Mouse (Mus musculus) hindbrain, postnatal 0 days (tissue): ENCODE measurements around the gene Aicda. TPM values are rescaled to one million over a fixed set of nuclear protein-coding genes. Genes with fewer than 3 reads are reported as not detected.

Source experiments
- ATAC-seq: fragments of 200-750 bp; cut with Nextera tagmentation; 2 replicates; pipeline ENCODE4 v1.8.0; 2017; ENCODE audit warnings: mild to moderate bottlenecking, moderate TSS enrichment, moderate library complexity
- DNase-seq: peaks from one replicate; pipeline ENCODE4 v3.0.0-alpha.2; 2015; ENCODE audit warnings: low spot score
- H3K27ac ChIP-seq: fragments of 300-500 bp; sonication (generic); 2 replicates; pipeline ENCODE4 v1.5.1; 2014; ENCODE audit warnings: mild to moderate bottlenecking
- H3K27me3 ChIP-seq: fragments of 300-500 bp; sonication (generic); 2 replicates; pipeline ENCODE4 v1.6.1; 2014; ENCODE audit warnings: low read length, mixed read lengths; ENCODE audit not compliant: insufficient read depth
- H3K36me3 ChIP-seq: fragments of 300-500 bp; sonication (generic); 2 replicates; pipeline ENCODE4 v1.6.1; 2014; ENCODE audit warnings: low read length, mixed read lengths; ENCODE audit not compliant: insufficient read depth
- H3K4me1 ChIP-seq: fragments of 300-500 bp; sonication (generic); 2 replicates; pipeline ENCODE4 v1.6.1; 2014; ENCODE audit warnings: antibody characterized with exemption, low read length, mixed read lengths; ENCODE audit not compliant: insufficient read depth
- H3K4me2 ChIP-seq: fragments of 300-500 bp; sonication (generic); 2 replicates; pipeline ENCODE4 v1.6.1; 2014; ENCODE audit warnings: low read depth, mild to moderate bottlenecking, low read length, moderate library complexity, mixed read lengths
- H3K4me3 ChIP-seq: fragments of 300-500 bp; sonication (generic); 2 replicates; pipeline ENCODE4 v1.5.1; 2014; ENCODE audit warnings: low read length
- H3K9ac ChIP-seq: fragments of 300-500 bp; sonication (generic); replicated peaks from 2 replicates; pipeline ENCODE4 v1.6.1; 2014; ENCODE audit warnings: mild to moderate bottlenecking, low read length, moderate library complexity, mixed read lengths
- H3K9me3 ChIP-seq: fragments of 300-500 bp; sonication (generic); 2 replicates; pipeline ENCODE4 v1.6.1; 2016; ENCODE audit warnings: low read length, mixed read lengths
- CTCF ChIP-seq: IDR thresholded peaks from 2 replicates; pipeline ENCODE4 v1.5.1; 2016; ENCODE audit warnings: antibody characterized with exemption, control low read depth, low read depth
- WGBS: fragments of 180-500 bp; shearing (Covaris S2); extraction: QIAGEN DNeasy Blood & Tissue Kit; methylation state at CpG from one replicate; pipeline ENCODE4 v1.1.7; 2014; 5-methylcytosine and 5-hydroxymethylcytosine counted together
- polyA plus RNA-seq: library from polyadenylated mRNA; unstranded; fragments of >200 nt; fragmentation: Nextera tagmentation; extraction: Ambion mirVana; gene quantifications from 2 replicates; pipeline ENCODE4 v1.2.1, GENCODE M21; 2015
- total RNA-seq: library from RNA; depleted of rRNA; stranded (reverse); fragments of >200 nt; gene quantifications from 2 replicates; pipeline ENCODE4 v1.2.3, GENCODE M21; 2014

The Aicda gene
- total and polyA plus RNA-seq, 2 experiments from 2014 or later = 0.38 to 1.9 TPM

DNA sequence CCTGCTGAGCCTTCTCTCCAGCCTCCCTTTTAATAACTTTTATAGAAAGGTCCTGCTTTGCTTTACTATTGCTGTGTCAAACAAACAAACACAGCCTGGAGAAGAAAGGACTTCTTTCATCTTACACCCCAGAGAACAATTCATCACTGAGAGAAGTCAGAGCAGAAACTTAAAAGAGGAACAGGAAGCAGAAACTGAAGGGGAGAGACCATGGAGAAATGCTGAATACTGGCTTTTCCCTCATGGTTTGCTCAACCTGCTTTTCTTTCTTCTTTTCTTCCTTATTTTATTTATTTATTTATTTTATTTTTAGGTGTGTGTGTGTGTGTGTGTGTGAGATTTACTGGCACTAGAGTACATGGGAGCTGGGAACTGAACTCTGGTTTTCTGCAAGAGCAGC, 50.7 kb downstream of the Aicda start:
- H3K27me3 ChIP-seq = no peaks in the 10 kb centered on the region
- no peaks in the 10 kb centered on the region for H3K36me3 ChIP-seq
- ATAC-seq = no peak
- no peak for TF ChIP-seq CTCF
- H3K9me3 ChIP-seq = no peaks in the 10 kb centered on the region
- H3K27ac ChIP-seq = no peak overlapping the region
- no peak overlapping the region for H3K4me2 ChIP-seq
- no peak overlapping the region for H3K9ac ChIP-seq
- no peak for DNase-seq
- H3K4me1 ChIP-seq = no peaks in the 10 kb centered on the region
- no peak overlapping the region for H3K4me3 ChIP-seq

DNA sequence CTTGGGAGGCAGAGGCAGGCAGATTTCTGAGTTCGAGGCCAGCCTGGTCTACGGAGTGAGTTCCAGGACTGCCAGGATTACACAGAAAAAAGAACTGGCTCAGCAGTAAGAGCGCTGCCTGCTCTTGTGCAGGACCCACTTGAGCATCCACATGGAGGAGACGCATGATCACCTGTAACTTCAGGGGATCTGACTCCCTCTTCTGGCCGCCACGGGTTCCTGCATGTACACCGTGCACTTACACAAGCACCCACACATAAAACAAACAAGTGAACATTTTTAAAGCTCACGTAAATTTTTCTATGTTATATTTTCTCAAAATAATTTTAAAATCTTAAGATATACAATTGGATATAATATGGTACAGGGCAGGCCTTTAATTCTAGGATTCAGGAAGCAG, 51.9 kb downstream of the Aicda start:
- 0 out of 2 replicates have a peak, but pooled peaks have one; percentile 23 for TF ChIP-seq CTCF
- no peak overlapping the region for H3K4me2 ChIP-seq
- no peak overlapping the region for H3K9ac ChIP-seq
- H3K27ac ChIP-seq = no peak overlapping the region
- H3K4me1 ChIP-seq = no peaks in the 10 kb centered on the region
- no peaks in the 10 kb centered on the region for H3K9me3 ChIP-seq
- no peaks in the 10 kb centered on the region for H3K36me3 ChIP-seq
- no peak for DNase-seq
- 94% methylated on average over 8 of the region's 8 CpGs for WGBS
- no peak for ATAC-seq
- H3K4me3 ChIP-seq = no peak overlapping the region
- H3K27me3 ChIP-seq = no peaks in the 10 kb centered on the region

DNA sequence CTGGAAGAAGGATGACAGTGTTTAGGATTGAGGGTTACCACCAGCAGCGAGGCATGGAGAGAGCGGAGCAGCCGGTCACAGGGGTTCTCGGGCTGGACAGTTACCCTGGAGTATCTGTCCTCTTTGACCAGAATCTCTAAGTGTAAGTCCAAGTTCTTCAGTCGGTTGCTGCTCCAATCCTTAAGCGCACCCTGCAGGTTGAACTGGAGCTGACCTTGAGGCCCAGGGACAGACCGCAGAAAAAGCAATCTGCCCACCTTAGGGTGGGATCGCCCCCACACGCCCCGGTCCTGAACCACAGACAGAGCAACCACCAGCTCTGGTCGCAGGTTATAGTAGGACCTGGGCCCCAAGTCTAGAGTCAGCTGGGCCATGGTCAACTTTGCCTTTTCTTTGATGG, 53.1 kb downstream of the Aicda start:
- Histone ChIP-seq H3K36me3 (no peaks in the 10 kb centered on the region), H3K27ac (no peak overlapping the region), H3K4me2 (no peak overlapping the region), H3K27me3 (no peaks in the 10 kb centered on the region), H3K9ac (no peak overlapping the region), H3K9me3 (no peaks in the 10 kb centered on the region), H3K4me1 (no peaks in the 10 kb centered on the region), H3K4me3 (no peak overlapping the region)
- TF ChIP-seq CTCF = no peak
- ATAC-seq = no peak
- WGBS = 96% methylated on average over 11 of the region's 11 CpGs
- DNase-seq = no peak

DNA sequence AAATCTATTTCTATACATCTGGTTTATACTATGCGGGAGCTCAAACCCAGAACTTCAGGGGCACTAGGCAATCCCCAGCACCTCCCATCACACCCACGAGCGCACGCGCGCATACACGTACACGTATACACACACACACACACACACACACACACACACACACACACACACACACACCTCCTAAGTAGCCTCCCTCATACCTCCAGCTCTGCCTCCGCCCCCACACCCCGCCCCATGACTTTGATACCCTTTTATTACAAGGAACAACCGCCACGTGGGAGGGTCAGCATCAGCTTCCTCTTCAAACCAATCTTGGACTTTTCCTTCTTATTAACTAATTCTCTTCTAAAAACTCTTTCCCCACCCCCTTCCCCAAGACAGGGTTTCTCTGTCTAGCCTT, 54.1 kb downstream of the Aicda start:
- Histone ChIP-seq H3K36me3 (no peaks in the 10 kb centered on the region), H3K9ac (no peak overlapping the region), H3K27me3 (no peaks in the 10 kb centered on the region), H3K9me3 (no peaks in the 10 kb centered on the region), H3K4me2 (no peak overlapping the region), H3K4me3 (no peak overlapping the region), H3K27ac (no peak overlapping the region), H3K4me1 (no peaks in the 10 kb centered on the region)
- no peak for TF ChIP-seq CTCF
- no peak for DNase-seq
- no peak for ATAC-seq
- WGBS = 93% methylated on average over 12 of the region's 12 CpGs

DNA sequence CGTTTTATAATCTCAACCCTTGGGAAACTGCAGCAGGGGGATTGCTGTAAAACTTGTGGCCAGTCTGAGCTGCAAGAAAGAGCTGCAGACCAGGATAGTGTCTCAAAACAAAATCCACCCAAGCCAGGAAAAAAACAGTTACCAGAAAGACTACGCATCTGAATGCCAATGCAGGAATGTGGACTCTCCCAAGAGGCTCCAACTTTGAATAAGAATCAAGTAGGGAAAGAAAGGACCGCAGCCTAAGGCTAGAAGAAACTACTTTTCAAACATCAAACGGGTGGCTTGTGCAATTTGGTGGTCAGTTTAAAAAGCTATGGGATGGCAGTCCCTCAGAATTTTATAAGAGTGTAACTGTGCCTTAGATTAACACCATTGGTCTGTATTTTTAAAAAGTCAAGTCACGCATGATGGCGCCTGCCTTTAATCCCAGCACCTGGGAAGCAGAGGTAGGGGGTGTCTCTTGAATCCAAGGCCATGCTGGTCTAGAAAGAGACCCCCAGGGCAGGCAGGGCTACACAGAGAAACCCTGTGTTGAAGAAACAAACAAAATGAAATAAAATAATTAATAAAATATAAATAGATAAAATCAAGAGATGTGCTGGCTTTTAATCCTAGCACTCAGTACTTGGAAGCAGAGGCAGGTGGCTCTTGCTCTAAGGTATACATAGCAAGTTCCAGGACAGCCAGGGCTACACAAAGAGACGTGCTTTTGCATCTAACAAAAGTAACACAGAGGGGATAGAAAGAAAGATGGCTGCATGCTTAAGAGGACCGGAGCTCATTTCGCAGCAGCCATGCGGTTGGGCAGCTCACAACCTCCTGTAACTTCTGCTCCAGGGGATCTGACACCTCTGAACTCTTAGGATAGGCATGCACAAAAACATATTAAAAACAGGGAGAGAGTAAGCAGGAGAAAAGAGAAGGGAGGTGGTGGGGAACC, 55.1 kb downstream of the Aicda start:
- Histone ChIP-seq H3K4me2 (no peak overlapping the region), H3K36me3 (no peaks in the 10 kb centered on the region), H3K9me3 (no peaks in the 10 kb centered on the region), H3K27ac (no peak overlapping the region), H3K9ac (no peak overlapping the region), H3K4me1 (no peaks in the 10 kb centered on the region), H3K4me3 (no peak overlapping the region), H3K27me3 (no peaks in the 10 kb centered on the region)
- 74% methylated on average over 10 of the region's 10 CpGs for WGBS
- ATAC-seq (no peak), DNase-seq (no peak)
- TF ChIP-seq CTCF = no peak

DNA sequence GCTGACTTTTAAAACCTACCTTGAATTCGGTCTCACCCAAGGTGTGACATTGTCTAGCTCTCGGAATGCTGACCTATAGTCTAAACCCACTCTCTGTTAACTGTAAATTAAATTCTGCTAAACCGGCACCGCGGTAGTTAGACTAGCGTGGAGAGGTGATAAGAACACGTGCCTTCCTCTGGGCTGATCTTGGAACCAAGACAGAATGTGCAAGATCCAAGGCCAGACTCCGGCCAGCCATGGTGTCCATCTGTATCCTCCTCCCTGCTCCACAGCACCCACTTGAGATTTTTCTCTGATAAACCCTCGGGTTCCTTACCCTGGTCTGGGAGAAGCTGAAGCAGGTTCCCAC, 55.8 kb downstream of the Aicda start:
- H3K27ac ChIP-seq = no peak overlapping the region
- TF ChIP-seq CTCF = no peak
- WGBS = 74% methylated on average over 9 of the region's 9 CpGs
- no peak for ATAC-seq
- DNase-seq = no peak
- no peaks in the 10 kb centered on the region for H3K36me3 ChIP-seq
- no peaks in the 10 kb centered on the region for H3K27me3 ChIP-seq
- no peak overlapping the region for H3K4me3 ChIP-seq
- no peaks in the 10 kb centered on the region for H3K4me1 ChIP-seq
- H3K4me2 ChIP-seq = no peak overlapping the region
- no peak overlapping the region for H3K9ac ChIP-seq
- H3K9me3 ChIP-seq = no peaks in the 10 kb centered on the region

DNA sequence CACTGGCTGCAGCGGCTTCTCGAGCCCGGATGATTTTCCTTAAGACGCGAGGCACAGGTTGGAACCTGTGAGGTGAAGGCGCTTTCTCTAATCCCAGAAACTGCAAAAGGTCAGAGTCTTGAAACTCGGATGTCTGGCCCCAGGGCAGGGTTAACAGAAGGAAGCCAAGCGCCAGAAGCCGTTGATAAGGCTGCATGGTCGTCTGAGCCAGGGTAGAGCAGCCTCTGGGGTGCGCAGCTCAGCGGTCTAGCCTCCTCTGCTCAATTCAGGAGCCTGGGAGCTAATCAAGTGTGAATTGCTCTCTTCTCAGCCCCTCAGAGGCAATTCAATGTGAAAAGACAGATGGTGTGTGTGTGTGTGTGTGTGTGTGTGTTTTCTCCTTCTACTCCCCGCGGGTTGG, 56.2 kb downstream of the Aicda start, which contains the start of gene Gdf3:
Gene Gdf3, minus strand, starts transcription at position 317 of the 400 bp plus-strand sequence.
- ATAC-seq (peak; percentile 40; the same call in 1 of the 2 replicates), DNase-seq (peak; percentile 26)
- no peaks in the 10 kb centered on the region for H3K9me3 ChIP-seq
- H3K27me3 ChIP-seq = no peaks in the 10 kb centered on the region
- no peak for TF ChIP-seq CTCF
- H3K4me2 ChIP-seq = no peak within 1 kb of the TSS
- H3K4me3 ChIP-seq = no peak within 1 kb of the TSS
- no peak within 1 kb of the TSS for H3K9ac ChIP-seq
- H3K36me3 ChIP-seq = no peaks in the 10 kb centered on the region
- no peaks in the 10 kb centered on the region for H3K4me1 ChIP-seq
- 61% methylated on average over 14 of the region's 14 CpGs for WGBS
- H3K27ac ChIP-seq = no peak within 1 kb of the TSS
